In the genomic region with DNA sequence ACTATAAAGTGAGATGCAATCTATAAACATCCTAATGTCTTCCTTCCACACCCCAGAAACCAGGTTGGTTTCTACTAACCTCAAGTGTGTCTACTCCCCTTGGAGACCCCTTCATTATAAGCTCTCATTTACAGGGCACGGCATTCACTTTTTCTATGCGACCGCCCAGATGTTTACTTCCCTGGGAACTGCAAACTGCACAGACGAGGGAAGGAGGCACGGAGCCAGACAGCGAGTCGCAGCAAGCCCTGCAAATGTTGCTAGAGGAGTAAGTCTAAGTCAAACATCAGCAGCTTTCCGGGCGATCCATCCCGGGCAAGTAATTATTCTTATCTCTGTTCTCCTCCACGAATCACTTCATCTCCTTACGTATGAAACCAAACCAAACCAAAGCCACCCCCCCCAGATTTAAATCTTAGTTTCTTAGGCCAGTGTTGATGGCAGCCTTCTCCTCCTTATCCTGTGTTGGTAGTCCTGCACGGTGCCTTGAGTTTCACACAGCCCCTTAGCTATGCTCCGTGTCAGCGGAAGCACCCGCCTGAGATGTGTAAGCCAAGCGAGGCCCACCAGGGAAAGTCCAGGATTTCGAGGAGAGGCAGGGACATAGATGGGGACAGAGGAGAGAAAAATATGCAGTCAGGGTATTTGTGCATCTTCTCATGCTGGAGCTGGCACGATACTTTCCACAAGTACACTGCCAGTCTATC, we compare ENCODE assay signal across 10 mouse cellular contexts.
DNase-seq lines count a peak whose midpoint lies in the region; ATAC-seq and TF ChIP-seq lines count a peak whose summit lies in the region.
"Had no signal": no experiment of that assay in that cellular context is flagged by ENCODE, and none has a peak within 500 bp of the region (broad histone marks: within the 10 kb centered on the region; RNA-seq: fewer than 3 reads in every experiment).

No protein-coding gene starts in this region.

- no peak for TF ChIP-seq EP300 in lung, postnatal 0 days (IDR thresholded peaks at IDR 0.05)

- peaks cover 35% of the 10 kb centered on the region; the same call in 1 of the 2 replicates for H3K4me1 ChIP-seq in kidney, postnatal 0 days (replicated peaks; ENCODE audit: insufficient read depth, low read length)
- H3K4me1 ChIP-seq in lung, postnatal 0 days (ENCODE audit: insufficient read depth, low read depth, low read length) = peaks cover 3% of the 10 kb centered on the region; the same call in 1 of the 2 replicates

- 34% methylated on average over 19 of the region's 19 CpGs for WGBS in kidney, postnatal 0 days
- 19% methylated on average over 19 of the region's 19 CpGs for WGBS in lung, postnatal 0 days

- no peak overlapping the region for H3K4me3 ChIP-seq in gastrocnemius, adult 2 months
- H3K4me3 ChIP-seq in kidney, postnatal 0 days (replicated peaks; ENCODE audit: low read depth, low read length) = no peak overlapping the region
- no peak overlapping the region for H3K4me3 ChIP-seq in lung, postnatal 0 days (ENCODE audit: low read depth, low read length)

- no peak overlapping the region for H3K9ac ChIP-seq in kidney, postnatal 0 days (ENCODE audit: low read depth, low read length)
- H3K9ac ChIP-seq in lung, postnatal 0 days (replicated peaks; ENCODE audit: low read depth) = no peak overlapping the region

- DNase-seq in gastrocnemius, adult 2 months = peak; percentile 36
- DNase-seq in gastrocnemius, postnatal 14 days = no peak
- DNase-seq in kidney, postnatal 0 days (ENCODE audit: low spot score) = peak; percentile 54
- DNase-seq in kidney, adult 8-10 months = no peak
- peak; percentile 35 for DNase-seq in brain, adult 2 months (ENCODE audit: low read depth, low spot score)
- peak; percentile 37 for DNase-seq in lung, postnatal 0 days (ENCODE audit: low spot score)
- DNase-seq in frontal cortex, postnatal 14 days (ENCODE audit: low spot score in 2 of 2) = no peak
- DNase-seq: cerebellum, adult 18-20 months; spleen, adult 18-20 months had no signal

- no peaks in the 10 kb centered on the region for H3K27me3 ChIP-seq in kidney, postnatal 0 days (ENCODE audit: insufficient read depth, low read length)
- no peaks in the 10 kb centered on the region for H3K27me3 ChIP-seq in lung, postnatal 0 days (replicated peaks; ENCODE audit: insufficient read depth, low read length)

- intact Hi-C loops in gastrocnemius, adult 2 months (cut with DNase I) = no loop called here
- intact Hi-C loops in gastrocnemius, postnatal 14 days (cut with DNase I; ENCODE audit: low total_unique reads) = no loop called here

- TF ChIP-seq CTCF in gastrocnemius, adult 2 months (IDR thresholded peaks at IDR 0.05) = no peak
- no peak for TF ChIP-seq CTCF in kidney, postnatal 0 days (IDR thresholded peaks at IDR 0.05; ENCODE audit: low read depth)
- no peak for TF ChIP-seq CTCF in lung, postnatal 0 days (IDR thresholded peaks at IDR 0.05)

- H3K36me3 ChIP-seq in kidney, postnatal 0 days (ENCODE audit: insufficient read depth, low read length) = no peaks in the 10 kb centered on the region
- H3K36me3 ChIP-seq in lung, postnatal 0 days (ENCODE audit: insufficient read depth, low read length) = no peaks in the 10 kb centered on the region

- H3K4me2 ChIP-seq in kidney, postnatal 0 days (ENCODE audit: low read length) = no peak overlapping the region
- H3K4me2 ChIP-seq in lung, postnatal 0 days (replicated peaks; ENCODE audit: low read depth, low read length) = 0 out of 2 replicates have a peak overlapping the region, but pooled peaks have one; percentile 6

- H3K27ac ChIP-seq in gastrocnemius, adult 2 months = peak overlapping the region; percentile 48
- peak overlapping the region; percentile 50 for H3K27ac ChIP-seq in kidney, postnatal 0 days
- H3K27ac ChIP-seq in lung, postnatal 0 days (ENCODE audit: low read length) = no peak overlapping the region

- ATAC-seq in kidney, postnatal 0 days (replicated peaks; ENCODE audit: low FRiP score, low read depth) = no peak
- peak; percentile 25; the same call in 1 of the 2 replicates for ATAC-seq in lung, postnatal 0 days
- ATAC-seq in megakaryocyte, adult 5-6 weeks (ENCODE audit: poor library complexity, severe bottlenecking) = no peak

- no peaks in the 10 kb centered on the region for H3K9me3 ChIP-seq in kidney, postnatal 0 days (replicated peaks; ENCODE audit: low read length)
- H3K9me3 ChIP-seq in lung, postnatal 0 days (ENCODE audit: low read length) = no peaks in the 10 kb centered on the region

Comparison
In these comparisons a context has a peak if more than half of its experiments do, and no peak if none do; other contexts are left out.
1. DNase-seq: peak in gastrocnemius, adult 2 months (single experiment), kidney, postnatal 0 days (single experiment), brain, adult 2 months (single experiment) and lung, postnatal 0 days (single experiment); none in gastrocnemius, postnatal 14 days (single experiment), kidney, adult 8-10 months (0 of 2) and frontal cortex, postnatal 14 days (0 of 2).